Mouse (Mus musculus) megakaryocyte, embryonic 14.5 days (primary cell): Measurements from ENCODE around the gene Csrnp1. TPM values are rescaled to one million over a fixed set of nuclear protein-coding genes. Genes with fewer than 3 reads are reported as not detected.

Source experiments
- H3K27me3 ChIP-seq: replicated peaks from 2 replicates; pipeline ENCODE3; 2012; ENCODE audit warnings: inconsistent platforms
- H3K36me3 ChIP-seq: replicated peaks from 2 replicates; pipeline ENCODE3; 2012; ENCODE audit warnings: low read length, inconsistent platforms, mixed read lengths
- H3K4me1 ChIP-seq: 2 replicates; pipeline ENCODE4 v1.6.1; 2012; ENCODE audit warnings: inconsistent platforms
- H3K4me3 ChIP-seq: replicated peaks from 2 replicates; pipeline ENCODE3; 2012; ENCODE audit warnings: moderate library complexity, mild to moderate bottlenecking, inconsistent platforms
- H3K9me3 ChIP-seq: 2 replicates; pipeline ENCODE4 v1.6.1; 2012; ENCODE audit warnings: inconsistent platforms
- FLI1 ChIP-seq: IDR thresholded peaks from 2 replicates; pipeline ENCODE4 v1.6.1; 2012; ENCODE audit warnings: low read length, inconsistent platforms, mixed read lengths
- GATA1 ChIP-seq: IDR thresholded peaks from 3 replicates; pipeline ENCODE4 v1.6.1; 2012; ENCODE audit warnings: mixed read lengths, low read length, inconsistent platforms, borderline replicate concordance
- polyA plus RNA-seq: library from polyadenylated mRNA; stranded (reverse); fragments of >175 nt; gene quantifications from 2 replicates; pipeline ENCODE4 v1.2.3, GENCODE M21; 2012; ENCODE audit warnings: low replicate concordance; ENCODE audit not compliant: insufficient read depth

Csrnp1 gene
- polyA plus RNA-seq, 1 experiment = 25.7 TPM

GRCm38 (mm10) chr9:120005936-120006335, 21.5 kb upstream of the Csrnp1 start:
- H3K4me3 ChIP-seq = no peak overlapping the region
- peaks cover 14% of the 10 kb centered on the region for H3K9me3 ChIP-seq
- peaks cover 2% of the 10 kb centered on the region for H3K27me3 ChIP-seq
- peaks cover 41% of the 10 kb centered on the region for H3K4me1 ChIP-seq
- TF ChIP-seq FLI1 (no peak), GATA1 (no peak)
- no peaks in the 10 kb centered on the region for H3K36me3 ChIP-seq

GRCm38 (mm10) chr9:120002893-120003292, 18.4 kb upstream of the Csrnp1 start:
- no peaks in the 10 kb centered on the region for H3K27me3 ChIP-seq
- H3K4me3 ChIP-seq = peak overlapping the region; percentile 75
- H3K36me3 ChIP-seq = no peaks in the 10 kb centered on the region
- peaks cover 54% of the 10 kb centered on the region for H3K4me1 ChIP-seq
- no peak for TF ChIP-seq GATA1
- H3K9me3 ChIP-seq = peaks cover 9% of the 10 kb centered on the region

GRCm38 (mm10) chr9:120001945-120002725, 17.7 kb upstream of the Csrnp1 start:
- Histone ChIP-seq H3K36me3 (no peaks in the 10 kb centered on the region), H3K27me3 (no peaks in the 10 kb centered on the region), H3K4me1 (peaks cover 54% of the 10 kb centered on the region), H3K9me3 (0 out of 2 replicates have a peak, but pooled peaks cover 2% of the 10 kb centered on the region), H3K4me3 (peak overlapping the region; percentile 92)
- TF ChIP-seq FLI1 (no peak), GATA1 (no peak)

GRCm38 (mm10) chr9:120000761-120001160, 16.3 kb upstream of the Csrnp1 start:
- TF ChIP-seq FLI1 (no peak), GATA1 (no peak)
- Histone ChIP-seq H3K36me3 (no peaks in the 10 kb centered on the region), H3K4me3 (no peak overlapping the region), H3K4me1 (peaks cover 58% of the 10 kb centered on the region), H3K9me3 (no peaks in the 10 kb centered on the region), H3K27me3 (no peaks in the 10 kb centered on the region)

GRCm38 (mm10) chr9:119999636-120000035, 15.2 kb upstream of the Csrnp1 start:
- Histone ChIP-seq H3K4me1 (peaks cover 63% of the 10 kb centered on the region), H3K36me3 (no peaks in the 10 kb centered on the region)

GRCm38 (mm10) chr9:119998776-119999175, 14.3 kb upstream of the Csrnp1 start:
- H3K4me3 ChIP-seq = no peak overlapping the region
- peaks cover 3% of the 10 kb centered on the region for H3K27me3 ChIP-seq
- no peaks in the 10 kb centered on the region for H3K36me3 ChIP-seq
- H3K9me3 ChIP-seq = no peaks in the 10 kb centered on the region
- no peak for TF ChIP-seq GATA1
- TF ChIP-seq FLI1 = no peak
- H3K4me1 ChIP-seq = peaks cover 67% of the 10 kb centered on the region

More at GRCm38 (mm10) chr9:119999636-120000035, 15.2 kb upstream of the Csrnp1 start:
- no peaks in the 10 kb centered on the region for H3K9me3 ChIP-seq
- TF ChIP-seq FLI1 (no peak), GATA1 (no peak)
- no peaks in the 10 kb centered on the region for H3K27me3 ChIP-seq
- H3K4me3 ChIP-seq = no peak overlapping the region

- H3K9me3 ChIP-seq = no peaks in the 10 kb centered on the region
- peaks cover 3% of the 10 kb centered on the region for H3K27me3 ChIP-seq
- H3K4me1 ChIP-seq = peaks cover 71% of the 10 kb centered on the region
- no peak overlapping the region for H3K4me3 ChIP-seq
- TF ChIP-seq FLI1 (no peak), GATA1 (no peak)
- H3K36me3 ChIP-seq = no peaks in the 10 kb centered on the region
These were observed 11.6 kb upstream of the Csrnp1 start for GRCm38 (mm10) chr9:119996080-119996479.

- H3K9me3 ChIP-seq = no peaks in the 10 kb centered on the region
- no peak for TF ChIP-seq GATA1
- TF ChIP-seq FLI1 = no peak
- H3K4me3 ChIP-seq = peak overlapping the region; percentile 42
- H3K4me1 ChIP-seq = peaks cover 52% of the 10 kb centered on the region
- H3K36me3 ChIP-seq = no peaks in the 10 kb centered on the region
- peaks cover 5% of the 10 kb centered on the region for H3K27me3 ChIP-seq
These were observed 9.7 kb upstream of the Csrnp1 start for GRCm38 (mm10) chr9:119994207-119994606.

- Histone ChIP-seq H3K4me1 (peaks cover 44% of the 10 kb centered on the region), H3K9me3 (no peaks in the 10 kb centered on the region), H3K27me3 (peaks cover 5% of the 10 kb centered on the region), H3K36me3 (no peaks in the 10 kb centered on the region), H3K4me3 (no peak overlapping the region)
- TF ChIP-seq GATA1 = no peak
- TF ChIP-seq FLI1 = no peak
These were observed 8.8 kb upstream of the Csrnp1 start for GRCm38 (mm10) chr9:119993092-119993844.

- peaks cover 44% of the 10 kb centered on the region for H3K4me1 ChIP-seq
- TF ChIP-seq FLI1 = no peak
- TF ChIP-seq GATA1 = no peak
These were observed 6.9 kb upstream of the Csrnp1 start for GRCm38 (mm10) chr9:119991310-119991709.

More at GRCm38 (mm10) chr9:119991310-119991709, 6.9 kb upstream of the Csrnp1 start:
- H3K36me3 ChIP-seq = no peaks in the 10 kb centered on the region
- H3K9me3 ChIP-seq = no peaks in the 10 kb centered on the region
- peaks cover 5% of the 10 kb centered on the region for H3K27me3 ChIP-seq
- no peak overlapping the region for H3K4me3 ChIP-seq
